Mouse (Mus musculus): Measurements from ENCODE around the gene Gtpbp2. TPM values are rescaled to one million over a fixed set of nuclear protein-coding genes. Genes with fewer than 3 reads are reported as not detected.

Gtpbp2 gene
- 186 and 196 TPM in 2 replicates for polyA plus RNA-seq (2012; rRNA removed)

DNA sequence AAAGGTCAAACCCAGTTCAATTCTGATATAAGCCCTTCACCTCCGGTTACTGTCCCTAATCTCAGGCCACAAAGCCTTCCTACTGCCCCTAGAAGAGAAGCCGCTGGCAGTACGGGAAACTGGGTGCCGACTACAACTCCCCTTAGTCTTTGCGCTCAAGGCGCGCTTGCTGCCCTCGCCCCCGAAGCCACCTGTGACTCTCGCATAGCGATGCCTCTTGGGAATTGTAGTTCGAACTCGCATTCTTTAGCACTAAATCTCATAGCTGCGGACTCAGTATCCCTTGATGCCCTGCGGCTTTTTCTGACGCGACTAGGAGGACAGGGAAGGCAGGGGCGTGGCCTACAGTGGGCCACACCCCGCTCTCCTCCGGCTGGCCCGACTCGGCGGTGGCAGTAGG lies at the start of gene Gtpbp2:
Gene Gtpbp2 (plus strand): TSS at position 347 of the 400 bp plus-strand sequence.

DNA sequence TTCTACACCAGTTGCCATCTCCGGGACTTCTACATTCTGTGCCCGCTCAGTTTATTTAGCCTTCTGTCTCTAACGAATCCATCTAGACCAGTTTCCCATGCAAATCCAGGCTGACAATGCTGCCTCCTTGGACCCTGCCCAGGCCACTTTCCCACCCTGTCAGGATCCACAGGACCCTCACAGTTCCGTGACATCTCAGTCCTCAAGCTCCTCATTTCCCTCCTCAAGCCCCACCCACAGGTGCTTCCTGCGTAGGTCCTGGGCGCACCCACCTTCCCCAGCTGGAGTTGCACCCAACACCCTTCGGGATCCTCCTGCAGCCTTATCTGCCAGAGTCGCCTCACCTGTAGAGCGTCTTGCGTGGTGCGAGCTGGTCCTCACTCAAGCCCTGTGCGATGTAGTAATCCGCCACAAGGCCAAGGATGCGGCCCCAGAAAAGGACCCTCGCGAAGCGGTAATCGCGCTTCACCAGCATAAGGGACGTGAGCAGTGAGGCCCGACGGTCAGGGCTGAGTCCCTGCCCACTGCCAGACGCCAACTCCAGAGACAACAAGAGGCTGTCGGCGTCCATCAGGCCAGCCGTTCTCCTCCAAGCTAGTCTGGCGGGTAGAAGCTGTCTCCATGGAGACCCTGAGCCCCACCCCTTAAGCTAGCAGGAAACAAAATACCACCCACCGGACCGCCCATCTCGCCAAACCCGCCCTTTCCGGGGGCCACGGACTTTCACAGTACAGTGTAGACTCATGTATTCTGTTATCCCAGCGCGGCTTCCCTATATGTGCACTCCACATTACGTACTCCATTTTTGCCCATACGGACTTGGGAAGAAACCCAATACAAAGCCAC lies 17.0 kb upstream of the Gtpbp2 start, which contains the start of gene Rsph9:
Gene Rsph9 (minus strand): TSS at position 639 of the 846 bp plus-strand sequence.

GRCm38 (mm10) chr17:46152847-46153782 lies 7.7 kb upstream of the Gtpbp2 start, which contains the start of gene Mad2l1bp:
Mad2l1bp (minus strand) TSS chr17:46153553.

GRCm38 (mm10) chr17:46202421-46203071 lies 41.7 kb downstream of the Gtpbp2 start, which contains the start of the genes Polh and Xpo5:
Polh (minus strand) TSS chr17:46202645.
Xpo5 (plus strand) TSS chr17:46202782.

Other genes with a start within 250 kb of the Gtpbp2 start
- gene Vegfa, start 128.7 kb upstream of the Gtpbp2 start, polyA plus RNA-seq (2012; rRNA removed): 205 and 227 TPM in 2 replicates
- gene Mrps18a, start 50.0 kb upstream of the Gtpbp2 start, polyA plus RNA-seq (2012; rRNA removed): 92.3 and 96.9 TPM in 2 replicates
- 26.1 and 26.4 TPM in 2 replicates for gene Rsph9, start 16.8 kb upstream of the Gtpbp2 start, polyA plus RNA-seq (2012; rRNA removed)
- 21.7 and 23.9 TPM in 2 replicates for gene Mad2l1bp, start 7.5 kb upstream of the Gtpbp2 start, polyA plus RNA-seq (2012; rRNA removed)
- 11.3 and 12.0 TPM in 2 replicates for gene Polh, start 41.6 kb downstream of the Gtpbp2 start, polyA plus RNA-seq (2012; rRNA removed)
- 51.0 and 55.9 TPM in 2 replicates for gene Xpo5, start 41.8 kb downstream of the Gtpbp2 start, polyA plus RNA-seq (2012; rRNA removed)
- 120 and 123 TPM in 2 replicates for gene Polr1c, start 87.0 kb downstream of the Gtpbp2 start, polyA plus RNA-seq (2012; rRNA removed)
- gene Yipf3, start 87.0 kb downstream of the Gtpbp2 start, polyA plus RNA-seq (2012; rRNA removed): 68.1 and 81.0 TPM in 2 replicates
- 20.0 and 20.2 TPM in 2 replicates for gene Lrrc73, start 92.5 kb downstream of the Gtpbp2 start, polyA plus RNA-seq (2012; rRNA removed)
- gene Tjap1, start 122.0 kb downstream of the Gtpbp2 start, polyA plus RNA-seq (2012; rRNA removed): 76.4 and 83.6 TPM in 2 replicates
- 74.5 and 85.0 TPM in 2 replicates for gene Dlk2, start 136.4 kb downstream of the Gtpbp2 start, polyA plus RNA-seq (2012; rRNA removed)
- 16.7 and 17.0 TPM in 2 replicates for gene Abcc10, start 167.3 kb downstream of the Gtpbp2 start, polyA plus RNA-seq (2012; rRNA removed)
- gene Zfp318, start 222.7 kb downstream of the Gtpbp2 start, polyA plus RNA-seq (2012; rRNA removed): 36.2 and 37.2 TPM in 2 replicates